Mouse (Mus musculus): ENCODE data around the gene Gm8138.
A peak's percentile ranks its signal among the peaks of the same experiment; 100 is the strongest.
"Not testable (repeated sequence)": the region's sequence is repeated elsewhere in the genome, so short reads cannot be mapped to it uniquely, and the experiment has no call there.

Gm8138 gene

GRCm38 (mm10) chr14:43416250-43416649, at the start of gene Gm8138:
Gene Gm8138 (minus strand): TSS chr14:43416350.
- DNase-seq (ENCODE audit: low spot score in 2 of 2), result not testable (repeated sequence)

DNA sequence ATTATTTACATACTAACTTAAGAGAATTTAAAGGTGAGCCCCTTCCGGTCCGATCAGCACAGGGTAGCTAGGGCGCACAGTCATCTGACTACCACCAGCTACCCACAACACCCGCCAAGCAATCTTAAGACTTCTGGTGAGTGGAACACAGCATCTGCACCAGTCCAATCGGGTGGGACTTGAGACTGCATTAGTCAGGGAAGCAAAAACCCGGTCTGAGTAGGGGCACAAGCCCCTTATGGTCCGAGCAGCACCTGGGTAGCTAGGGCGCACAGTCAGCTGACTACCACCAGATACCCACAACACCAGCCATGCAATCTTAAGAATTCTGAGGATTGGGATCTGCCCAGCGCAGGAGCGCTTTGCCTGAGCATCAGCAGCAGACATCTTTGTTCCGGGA, 54.4 kb downstream of the Gm8138 start:
- peak; percentile 3 to 31 for DNase-seq (ENCODE audit: low spot score in 2 of 2)

Measured in cerebellum, postnatal 4 days (tissue).